Mouse (Mus musculus) olfactory bulb, adult 2 months (tissue): ENCODE results near the gene P3h3.

Source experiments
- CTCF ChIP-seq: fragments of 200-500 bp; IDR thresholded peaks from 2 replicates; pipeline ENCODE4 v1.5.1; 2012; ENCODE audit warnings: low read depth, mild to moderate bottlenecking, low read length, moderate library complexity; ENCODE audit not compliant: insufficient read depth
- POLR2A ChIP-seq: fragments of 200-500 bp; IDR thresholded peaks from 2 replicates; pipeline ENCODE4 v1.6.1; 2012; ENCODE audit warnings: mild to moderate bottlenecking, low read depth, low read length, moderate library complexity; ENCODE audit not compliant: insufficient read depth

DNA sequence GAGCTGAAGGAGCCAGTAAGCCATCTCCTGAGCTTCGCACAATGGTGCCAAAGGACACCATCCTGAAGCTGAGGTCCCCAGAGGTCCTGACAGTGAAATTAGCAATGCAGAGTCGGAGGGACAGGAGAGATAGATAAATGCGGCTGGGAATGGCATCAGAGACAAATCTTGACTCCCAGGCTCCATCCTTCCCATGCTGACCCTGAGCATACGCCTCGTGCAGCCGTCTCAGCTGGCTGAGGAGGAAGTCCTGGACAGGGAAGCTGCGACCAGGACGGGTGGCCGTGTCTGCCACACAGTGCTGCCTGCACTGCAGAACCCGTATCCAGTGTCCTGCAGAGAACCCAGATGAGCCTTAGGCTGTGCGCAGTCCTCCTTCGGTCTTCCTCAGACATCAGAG is 2.9 kb downstream of the P3h3 start:
- TF ChIP-seq POLR2A (no peak), CTCF (no peak)
